Mouse (Mus musculus): ENCODE measurements around the gene Lpp. TPM values are rescaled to one million over a fixed set of nuclear protein-coding genes. Genes with fewer than 3 reads are reported as not detected.

The Lpp gene
- polyA plus RNA-seq, 1 experiment from 2014 or later: 42.7 TPM

GRCm38 (mm10) chr16:24603342-24603741 lies 210.0 kb downstream of the Lpp start:
- 60% methylated on average over 4 of the region's 4 CpGs for WGBS
- no peaks in the 10 kb centered on the region for H3K9me3 ChIP-seq (ENCODE audit: control insufficient read depth, low read length)
- H3K9ac ChIP-seq (ENCODE audit: low read depth, low read length): no peak overlapping the region
- DNase-seq (ENCODE audit: low spot score) (no peak), ATAC-seq (ENCODE audit: low read depth) (no peak)
- H3K4me1 ChIP-seq (ENCODE audit: control insufficient read depth, insufficient read depth, low read length): peaks cover 10% of the 10 kb centered on the region; the same call in 1 of the 2 replicates
- no peak overlapping the region for H3K4me3 ChIP-seq (ENCODE audit: low read depth, low read length)
- no peak overlapping the region for H3K4me2 ChIP-seq (ENCODE audit: low read depth, low read length)
- H3K27ac ChIP-seq (replicated peaks; ENCODE audit: low read depth, low read length): no peak overlapping the region
- no peaks in the 10 kb centered on the region for H3K27me3 ChIP-seq (replicated peaks; ENCODE audit: control insufficient read depth, insufficient read depth, low read length)
- no peaks in the 10 kb centered on the region for H3K36me3 ChIP-seq (ENCODE audit: control insufficient read depth, insufficient read depth, low read length)

- Histone ChIP-seq H3K4me1 (ENCODE audit: control insufficient read depth, insufficient read depth, low read length) (0 out of 2 replicates have a peak, but pooled peaks cover 4% of the 10 kb centered on the region), H3K27ac (replicated peaks; ENCODE audit: low read depth, low read length) (no peak overlapping the region), H3K9ac (ENCODE audit: low read depth, low read length) (no peak overlapping the region), H3K4me3 (ENCODE audit: low read depth, low read length) (no peak overlapping the region), H3K36me3 (ENCODE audit: control insufficient read depth, insufficient read depth, low read length) (no peaks in the 10 kb centered on the region), H3K27me3 (replicated peaks; ENCODE audit: control insufficient read depth, insufficient read depth, low read length) (no peaks in the 10 kb centered on the region), H3K4me2 (ENCODE audit: low read depth, low read length) (no peak overlapping the region), H3K9me3 (ENCODE audit: control insufficient read depth, low read length) (no peaks in the 10 kb centered on the region)
- ATAC-seq (ENCODE audit: low read depth) (no peak), DNase-seq (ENCODE audit: low spot score) (no peak)
- 77% methylated on average over 8 of the region's 8 CpGs for WGBS
Observed at GRCm38 (mm10) chr16:24607896-24608457, 214.7 kb downstream of the Lpp start.

GRCm38 (mm10) chr16:24619458-24619857 lies 226.2 kb downstream of the Lpp start:
- H3K9me3 ChIP-seq (ENCODE audit: control insufficient read depth, low read length): no peaks in the 10 kb centered on the region
- no peaks in the 10 kb centered on the region for H3K27me3 ChIP-seq (replicated peaks; ENCODE audit: control insufficient read depth, insufficient read depth, low read length)
- no peak overlapping the region for H3K9ac ChIP-seq (ENCODE audit: low read depth, low read length)
- DNase-seq (ENCODE audit: low spot score): peak; percentile 90
- 0 out of 2 replicates have a peak overlapping the region, but pooled peaks have one; percentile 15 for H3K27ac ChIP-seq (replicated peaks; ENCODE audit: low read depth, low read length)
- no peaks in the 10 kb centered on the region for H3K36me3 ChIP-seq (ENCODE audit: control insufficient read depth, insufficient read depth, low read length)
- WGBS: 53% methylated on average over 6 of the region's 6 CpGs
- peaks cover 4% of the 10 kb centered on the region; the same call in 1 of the 2 replicates for H3K4me1 ChIP-seq (ENCODE audit: control insufficient read depth, insufficient read depth, low read length)
- no peak overlapping the region for H3K4me3 ChIP-seq (ENCODE audit: low read depth, low read length)
- no peak overlapping the region for H3K4me2 ChIP-seq (ENCODE audit: low read depth, low read length)
- ATAC-seq (ENCODE audit: low read depth): peak; percentile 75

- Histone ChIP-seq H3K36me3 (ENCODE audit: control insufficient read depth, insufficient read depth, low read length) (no peaks in the 10 kb centered on the region), H3K27me3 (replicated peaks; ENCODE audit: control insufficient read depth, insufficient read depth, low read length) (no peaks in the 10 kb centered on the region), H3K9me3 (ENCODE audit: control insufficient read depth, low read length) (no peaks in the 10 kb centered on the region), H3K4me3 (ENCODE audit: low read depth, low read length) (no peak overlapping the region), H3K4me2 (ENCODE audit: low read depth, low read length) (no peak overlapping the region), H3K4me1 (ENCODE audit: control insufficient read depth, insufficient read depth, low read length) (peaks cover 7% of the 10 kb centered on the region; the same call in 1 of the 2 replicates), H3K9ac (ENCODE audit: low read depth, low read length) (no peak overlapping the region), H3K27ac (replicated peaks; ENCODE audit: low read depth, low read length) (peak overlapping the region; percentile 15; the same call in 1 of the 2 replicates)
- ATAC-seq (ENCODE audit: low read depth) (no peak), DNase-seq (ENCODE audit: low spot score) (no peak)
- WGBS: 82% methylated on average over 3 of the region's 3 CpGs
Observed at GRCm38 (mm10) chr16:24620021-24620420, 226.7 kb downstream of the Lpp start.

GRCm38 (mm10) chr16:24622226-24623194 lies 229.2 kb downstream of the Lpp start:
- H3K36me3 ChIP-seq (ENCODE audit: control insufficient read depth, insufficient read depth, low read length): no peaks in the 10 kb centered on the region
- H3K27me3 ChIP-seq (replicated peaks; ENCODE audit: control insufficient read depth, insufficient read depth, low read length): no peaks in the 10 kb centered on the region
- H3K4me2 ChIP-seq (ENCODE audit: low read depth, low read length): no peak overlapping the region
- H3K9ac ChIP-seq (ENCODE audit: low read depth, low read length): no peak overlapping the region
- no peak overlapping the region for H3K4me3 ChIP-seq (ENCODE audit: low read depth, low read length)
- no peak for ATAC-seq (ENCODE audit: low read depth)
- no peak overlapping the region for H3K27ac ChIP-seq (replicated peaks; ENCODE audit: low read depth, low read length)
- H3K4me1 ChIP-seq (ENCODE audit: control insufficient read depth, insufficient read depth, low read length): peaks cover 9% of the 10 kb centered on the region; the same call in 1 of the 2 replicates
- WGBS: 66% methylated on average over 3 of the region's 3 CpGs
- H3K9me3 ChIP-seq (ENCODE audit: control insufficient read depth, low read length): no peaks in the 10 kb centered on the region
- DNase-seq (ENCODE audit: low spot score): no peak

- DNase-seq (ENCODE audit: low spot score) (peak; percentile 48), ATAC-seq (ENCODE audit: low read depth) (peak; percentile 68; the same call in 1 of the 2 replicates)
- no peaks in the 10 kb centered on the region for H3K36me3 ChIP-seq (ENCODE audit: control insufficient read depth, insufficient read depth, low read length)
- H3K4me1 ChIP-seq (ENCODE audit: control insufficient read depth, insufficient read depth, low read length): peaks cover 9% of the 10 kb centered on the region; the same call in 1 of the 2 replicates
- H3K4me2 ChIP-seq (ENCODE audit: low read depth, low read length): no peak overlapping the region
- no peaks in the 10 kb centered on the region for H3K9me3 ChIP-seq (ENCODE audit: control insufficient read depth, low read length)
- no peaks in the 10 kb centered on the region for H3K27me3 ChIP-seq (replicated peaks; ENCODE audit: control insufficient read depth, insufficient read depth, low read length)
- 33% methylated on average over 5 of the region's 5 CpGs for WGBS
- 0 out of 2 replicates have a peak overlapping the region, but pooled peaks have one; percentile 31 for H3K27ac ChIP-seq (replicated peaks; ENCODE audit: low read depth, low read length)
- H3K4me3 ChIP-seq (ENCODE audit: low read depth, low read length): no peak overlapping the region
- H3K9ac ChIP-seq (ENCODE audit: low read depth, low read length): no peak overlapping the region
Observed at GRCm38 (mm10) chr16:24624335-24624734, 231.0 kb downstream of the Lpp start.

GRCm38 (mm10) chr16:24625576-24625975 lies 232.3 kb downstream of the Lpp start:
- H3K36me3 ChIP-seq (ENCODE audit: control insufficient read depth, insufficient read depth, low read length): no peaks in the 10 kb centered on the region
- no peak overlapping the region for H3K4me3 ChIP-seq (ENCODE audit: low read depth, low read length)
- no peaks in the 10 kb centered on the region for H3K9me3 ChIP-seq (ENCODE audit: control insufficient read depth, low read length)
- no peaks in the 10 kb centered on the region for H3K27me3 ChIP-seq (replicated peaks; ENCODE audit: control insufficient read depth, insufficient read depth, low read length)
- DNase-seq (ENCODE audit: low spot score) (no peak), ATAC-seq (ENCODE audit: low read depth) (no peak)
- no peak overlapping the region for H3K4me2 ChIP-seq (ENCODE audit: low read depth, low read length)
- H3K27ac ChIP-seq (replicated peaks; ENCODE audit: low read depth, low read length): no peak overlapping the region
- H3K9ac ChIP-seq (ENCODE audit: low read depth, low read length): no peak overlapping the region
- 82% methylated on average over 5 of the region's 5 CpGs for WGBS
- H3K4me1 ChIP-seq (ENCODE audit: control insufficient read depth, insufficient read depth, low read length): peaks cover 9% of the 10 kb centered on the region; the same call in 1 of the 2 replicates

- no peaks in the 10 kb centered on the region for H3K9me3 ChIP-seq (ENCODE audit: control insufficient read depth, low read length)
- ATAC-seq (ENCODE audit: low read depth) (no peak), DNase-seq (ENCODE audit: low spot score) (no peak)
- peaks cover 9% of the 10 kb centered on the region; the same call in 1 of the 2 replicates for H3K4me1 ChIP-seq (ENCODE audit: control insufficient read depth, insufficient read depth, low read length)
- WGBS: 91% methylated on average over 1 of the region's 1 CpGs
- no peaks in the 10 kb centered on the region for H3K36me3 ChIP-seq (ENCODE audit: control insufficient read depth, insufficient read depth, low read length)
- H3K9ac ChIP-seq (ENCODE audit: low read depth, low read length): no peak overlapping the region
- H3K4me2 ChIP-seq (ENCODE audit: low read depth, low read length): no peak overlapping the region
- no peak overlapping the region for H3K27ac ChIP-seq (replicated peaks; ENCODE audit: low read depth, low read length)
- no peaks in the 10 kb centered on the region for H3K27me3 ChIP-seq (replicated peaks; ENCODE audit: control insufficient read depth, insufficient read depth, low read length)
- H3K4me3 ChIP-seq (ENCODE audit: low read depth, low read length): no peak overlapping the region
Observed at GRCm38 (mm10) chr16:24628779-24629178, 235.5 kb downstream of the Lpp start.

All from embryonic facial prominence, embryonic 14.5 days (tissue).